Mouse (Mus musculus) cortical plate, adult 2 months (tissue): ENCODE data around the gene Bcas3. TPM values are rescaled to one million over a fixed set of nuclear protein-coding genes. Genes with fewer than 3 reads are reported as not detected.

Experiments used
- H3K27ac ChIP-seq: fragments of 200-500 bp; 2 replicates; pipeline ENCODE4 v1.5.1; 2012; ENCODE audit warnings: low read length, control low read depth, inconsistent platforms; ENCODE audit not compliant: insufficient read depth
- H3K4me1 ChIP-seq: fragments of 200-500 bp; 2 replicates; pipeline ENCODE4 v1.6.1; 2011; ENCODE audit warnings: low read length; ENCODE audit not compliant: control insufficient read depth, insufficient read depth
- H3K4me3 ChIP-seq: fragments of 200-500 bp; 2 replicates; pipeline ENCODE4 v1.5.1; 2011; ENCODE audit warnings: mild to moderate bottlenecking, low read length, control low read depth; ENCODE audit not compliant: insufficient read depth
- CTCF ChIP-seq: fragments of 200-500 bp; IDR thresholded peaks from 2 replicates; pipeline ENCODE4 v1.5.1; 2011; ENCODE audit warnings: mild to moderate bottlenecking, control low read depth, low read length; ENCODE audit not compliant: insufficient read depth; ENCODE audit errors: extremely low read depth
- POLR2A ChIP-seq: fragments of 200-500 bp; IDR thresholded peaks from 2 replicates; pipeline ENCODE4 v1.6.1; 2011; ENCODE audit warnings: mild to moderate bottlenecking, low read length, control low read depth; ENCODE audit not compliant: insufficient read depth; ENCODE audit errors: extremely low read depth
- polyA plus RNA-seq: library from polyadenylated mRNA; depleted of rRNA; stranded (reverse); fragments of >200 nt; gene quantifications from 2 replicates; pipeline ENCODE4 v1.2.3, GENCODE M21; 2012; rRNA removed

Bcas3 gene
- polyA plus RNA-seq, 1 experiment, result 47.1 TPM

- Histone ChIP-seq H3K4me3 (no peak overlapping the region), H3K27ac (no peak overlapping the region), H3K4me1 (no peaks in the 10 kb centered on the region)
- no peak for TF ChIP-seq POLR2A
- TF ChIP-seq CTCF, result no peak
Observed at GRCm38 (mm10) chr11:85845921-85846320, 493.0 kb downstream of the Bcas3 start.

- no peak overlapping the region for H3K4me3 ChIP-seq
- TF ChIP-seq CTCF, result no peak
- no peak for TF ChIP-seq POLR2A
- H3K4me1 ChIP-seq, result no peaks in the 10 kb centered on the region
- no peak overlapping the region for H3K27ac ChIP-seq
Observed at GRCm38 (mm10) chr11:85846509-85846908, 493.5 kb downstream of the Bcas3 start.

DNA sequence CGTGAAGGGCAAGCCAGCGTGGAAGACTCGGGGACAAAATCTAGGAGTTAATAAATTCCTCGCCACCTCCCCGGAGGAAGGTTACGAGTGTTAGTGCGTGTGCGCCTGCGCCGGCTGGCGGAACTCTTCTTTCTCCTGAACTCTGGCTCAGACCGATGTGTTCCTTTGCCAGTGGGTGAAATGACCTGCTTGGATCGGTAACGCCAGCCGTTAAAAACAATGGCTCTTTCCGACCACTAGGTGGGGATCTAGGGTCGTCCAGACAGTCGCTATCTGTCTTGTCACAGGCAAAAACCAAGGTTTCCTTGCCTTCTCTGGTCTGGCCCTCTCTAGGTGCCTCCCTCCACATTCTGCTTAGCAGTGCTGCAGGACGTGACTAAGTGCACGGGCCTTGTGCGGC is 496.1 kb downstream of the Bcas3 start:
- no peak overlapping the region for H3K4me3 ChIP-seq
- no peak overlapping the region for H3K27ac ChIP-seq
- no peaks in the 10 kb centered on the region for H3K4me1 ChIP-seq
- TF ChIP-seq POLR2A, result no peak
- peak; percentile 96 for TF ChIP-seq CTCF

- Histone ChIP-seq H3K4me1 (no peaks in the 10 kb centered on the region), H3K27ac (no peak within 1 kb of the TSS), H3K4me3 (no peak within 1 kb of the TSS)
- TF ChIP-seq POLR2A (no peak), CTCF (no peak)
Observed at GRCm38 (mm10) chr11:85850233-85850632, 497.3 kb downstream of the Bcas3 start, which contains the start of gene Gm11444. TSS of gene Gm11444 (minus strand) at chr11:85850333.

DNA sequence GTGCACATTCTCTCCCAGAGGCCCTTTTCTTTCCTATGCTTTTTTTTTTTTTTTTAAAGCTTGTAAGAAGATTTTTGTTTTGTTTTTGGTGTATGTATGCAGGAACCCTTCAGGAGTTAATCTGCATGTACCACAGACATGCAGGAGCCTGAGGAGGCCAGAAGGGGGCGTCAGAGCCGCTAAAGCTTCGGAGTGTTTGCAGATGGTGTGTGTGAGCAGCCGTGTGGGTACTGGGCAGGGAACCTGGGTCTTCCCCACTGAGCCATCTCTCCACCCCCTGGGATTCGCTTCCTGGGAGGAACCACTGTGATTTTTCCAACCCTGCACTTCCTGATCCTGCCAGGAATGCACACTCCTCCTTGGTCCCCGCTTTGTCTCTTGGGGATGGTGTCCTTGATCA is 497.8 kb downstream of the Bcas3 start:
- TF ChIP-seq POLR2A (no peak), CTCF (peak; percentile 25; the same call in 1 of the 2 replicates)
- H3K27ac ChIP-seq, result no peak overlapping the region
- H3K4me1 ChIP-seq, result no peaks in the 10 kb centered on the region

GRCm38 (mm10) chr11:85857997-85858698 is 505.2 kb downstream of the Bcas3 start:
- TF ChIP-seq POLR2A (no peak), CTCF (no peak)

More for the DNA sequence above, 497.8 kb downstream of the Bcas3 start:
- no peak overlapping the region for H3K4me3 ChIP-seq

DNA sequence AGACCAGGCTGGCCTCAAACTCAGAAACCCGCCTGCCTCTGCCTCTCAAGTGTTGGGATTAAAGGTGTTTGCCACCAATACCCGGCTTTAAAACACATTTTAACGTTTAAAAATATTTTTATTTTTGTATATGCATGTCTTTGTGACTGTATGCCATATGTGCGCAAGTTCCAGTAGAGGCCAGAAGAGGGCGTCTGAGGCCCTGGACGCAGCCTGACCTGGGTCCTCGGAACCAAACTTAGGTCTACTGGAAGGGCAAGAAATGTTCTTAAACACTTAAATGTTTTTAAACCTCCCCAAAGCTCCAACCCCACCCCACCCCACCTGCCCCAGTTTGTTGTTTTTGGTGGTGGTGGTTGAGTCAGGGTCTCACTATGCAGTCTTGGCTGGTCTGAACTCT is 511.4 kb downstream of the Bcas3 start:
- Histone ChIP-seq H3K4me3 (no peak overlapping the region), H3K4me1 (no peaks in the 10 kb centered on the region), H3K27ac (no peak overlapping the region)
- TF ChIP-seq POLR2A (no peak), CTCF (0 out of 2 replicates have a peak, but pooled peaks have one; percentile 5)

More at GRCm38 (mm10) chr11:85857997-85858698, 505.2 kb downstream of the Bcas3 start:
- Histone ChIP-seq H3K4me3 (no peak overlapping the region), H3K27ac (no peak overlapping the region), H3K4me1 (no peaks in the 10 kb centered on the region)

Other genes starting within 250 kb of the Bcas3 start
- 55.0 and 57.3 TPM in 2 replicates for gene Usp32, start 213.0 kb upstream of the Bcas3 start, polyA plus RNA-seq
- 0.23 TPM in 1 of 2 replicates, not detected in the other for gene 1700125H20Rik, start 182.8 kb upstream of the Bcas3 start, polyA plus RNA-seq
- 35.0 and 35.8 TPM in 2 replicates for gene Appbp2, start 118.0 kb upstream of the Bcas3 start, polyA plus RNA-seq
- 11.1 and 11.7 TPM in 2 replicates for gene Ppm1d, start 41.9 kb upstream of the Bcas3 start, polyA plus RNA-seq